Mouse (Mus musculus): Measurements from ENCODE around the gene Fkbpl. TPM values are rescaled to one million over a fixed set of nuclear protein-coding genes. Genes with fewer than 3 reads are reported as not detected.
A peak's percentile ranks its signal among the peaks of the same experiment; 100 is the strongest.

Gene Fkbpl
- polyA plus RNA-seq, 1 experiment from 2014 or later: 16.6 TPM

GRCm38 (mm10) chr17:34640778-34641601 is 3.6 kb upstream of the Fkbpl start:
- peak overlapping the region; percentile 28 for H3K9ac ChIP-seq
- 15% methylated on average over 11 of the region's 11 CpGs for WGBS
- H3K4me2 ChIP-seq (replicated peaks): peak overlapping the region; percentile 9; the same call in 1 of the 2 replicates
- H3K4me1 ChIP-seq: peaks cover 28% of the 10 kb centered on the region
- no peaks in the 10 kb centered on the region for H3K27me3 ChIP-seq
- peak overlapping the region; percentile 90 for H3K27ac ChIP-seq
- 0 out of 2 replicates have a peak overlapping the region, but pooled peaks have one; percentile 5 for H3K4me3 ChIP-seq
- ATAC-seq (ENCODE audit: insufficient number of reproducible peaks, insufficient read depth, low FRiP score, low TSS enrichment): no peak
- H3K9me3 ChIP-seq: no peaks in the 10 kb centered on the region
- no peaks in the 10 kb centered on the region for H3K36me3 ChIP-seq

GRCm38 (mm10) chr17:34641945-34642344 is 2.6 kb upstream of the Fkbpl start:
- Histone ChIP-seq H3K4me3 (no peak overlapping the region), H3K9ac (no peak overlapping the region), H3K4me1 (peaks cover 29% of the 10 kb centered on the region), H3K36me3 (no peaks in the 10 kb centered on the region), H3K27ac (peak overlapping the region; percentile 90), H3K27me3 (no peaks in the 10 kb centered on the region), H3K4me2 (replicated peaks) (no peak overlapping the region), H3K9me3 (no peaks in the 10 kb centered on the region)
- no peak for ATAC-seq (ENCODE audit: insufficient number of reproducible peaks, insufficient read depth, low FRiP score, low TSS enrichment)
- 59% methylated on average over 3 of the region's 3 CpGs for WGBS

GRCm38 (mm10) chr17:34643379-34643778 is 1.2 kb upstream of the Fkbpl start:
- H3K4me3 ChIP-seq: no peak overlapping the region
- peaks cover 37% of the 10 kb centered on the region for H3K4me1 ChIP-seq
- H3K27me3 ChIP-seq: no peaks in the 10 kb centered on the region
- ATAC-seq (ENCODE audit: insufficient number of reproducible peaks, insufficient read depth, low FRiP score, low TSS enrichment): no peak
- 89% methylated on average over 4 of the region's 4 CpGs for WGBS
- H3K27ac ChIP-seq: no peak overlapping the region
- H3K4me2 ChIP-seq (replicated peaks): no peak overlapping the region
- no peaks in the 10 kb centered on the region for H3K36me3 ChIP-seq
- H3K9me3 ChIP-seq: no peaks in the 10 kb centered on the region
- H3K9ac ChIP-seq: no peak overlapping the region

GRCm38 (mm10) chr17:34643944-34644343 is 620 bp upstream of the Fkbpl start:
- Histone ChIP-seq H3K36me3 (peaks cover 1% of the 10 kb centered on the region; the same call in 1 of the 2 replicates), H3K9me3 (no peaks in the 10 kb centered on the region), H3K4me1 (peaks cover 41% of the 10 kb centered on the region), H3K4me3 (no peak overlapping the region), H3K27ac (0 out of 2 replicates have a peak overlapping the region, but pooled peaks have one; percentile 2), H3K9ac (no peak overlapping the region), H3K4me2 (replicated peaks) (no peak overlapping the region), H3K27me3 (no peaks in the 10 kb centered on the region)
- no peak for ATAC-seq (ENCODE audit: insufficient number of reproducible peaks, insufficient read depth, low FRiP score, low TSS enrichment)
- 80% methylated on average over 10 of the region's 10 CpGs for WGBS

- Histone ChIP-seq H3K4me2 (replicated peaks) (peak overlapping the region; percentile 76), H3K36me3 (peaks cover 15% of the 10 kb centered on the region), H3K9ac (peak overlapping the region; percentile 75), H3K9me3 (no peaks in the 10 kb centered on the region), H3K27ac (peak overlapping the region; percentile 63; the same call in 1 of the 2 replicates), H3K27me3 (no peaks in the 10 kb centered on the region), H3K4me3 (peak overlapping the region; percentile 67), H3K4me1 (peaks cover 40% of the 10 kb centered on the region)
- 45% methylated on average over 10 of the region's 10 CpGs for WGBS
- no peak for ATAC-seq (ENCODE audit: insufficient number of reproducible peaks, insufficient read depth, low FRiP score, low TSS enrichment)
Observed at GRCm38 (mm10) chr17:34645256-34645829, 779 bp downstream of the Fkbpl start.

GRCm38 (mm10) chr17:34645831-34646511 is 1.4 kb downstream of the Fkbpl start:
- peaks cover 34% of the 10 kb centered on the region for H3K4me1 ChIP-seq
- ATAC-seq (ENCODE audit: insufficient number of reproducible peaks, insufficient read depth, low FRiP score, low TSS enrichment): no peak
- peak overlapping the region; percentile 76 for H3K4me2 ChIP-seq (replicated peaks)
- H3K9ac ChIP-seq: no peak overlapping the region; the same call in 1 of the 2 replicates
- H3K27ac ChIP-seq: no peak overlapping the region
- H3K27me3 ChIP-seq: no peaks in the 10 kb centered on the region
- peak overlapping the region; percentile 67; the same call in 1 of the 2 replicates for H3K4me3 ChIP-seq
- 89% methylated on average over 30 of the region's 30 CpGs for WGBS
- peaks cover 21% of the 10 kb centered on the region for H3K36me3 ChIP-seq
- H3K9me3 ChIP-seq: no peaks in the 10 kb centered on the region

- no peaks in the 10 kb centered on the region for H3K9me3 ChIP-seq
- peak; percentile 95 for ATAC-seq (ENCODE audit: insufficient number of reproducible peaks, insufficient read depth, low FRiP score, low TSS enrichment)
- H3K9ac ChIP-seq: peak within 1 kb of the TSS; percentile 91
- no peaks in the 10 kb centered on the region for H3K27me3 ChIP-seq
- H3K4me1 ChIP-seq: peaks cover 26% of the 10 kb centered on the region
- H3K4me3 ChIP-seq: peak within 1 kb of the TSS; percentile 98
- H3K27ac ChIP-seq: peak within 1 kb of the TSS; percentile 79
- H3K4me2 ChIP-seq (replicated peaks): peak within 1 kb of the TSS; percentile 90
- peaks cover 33% of the 10 kb centered on the region for H3K36me3 ChIP-seq
- WGBS: 1% methylated on average over 65 of the region's 66 CpGs
Observed at GRCm38 (mm10) chr17:34646906-34647787, 2.6 kb downstream of the Fkbpl start, which contains the start of gene Atf6b. TSS of gene Atf6b (plus strand) at chr17:34647146.

GRCm38 (mm10) chr17:34648141-34648890 is 3.8 kb downstream of the Fkbpl start:
- peaks cover 44% of the 10 kb centered on the region for H3K36me3 ChIP-seq
- H3K4me1 ChIP-seq: peaks cover 26% of the 10 kb centered on the region
- ATAC-seq (ENCODE audit: insufficient number of reproducible peaks, insufficient read depth, low FRiP score, low TSS enrichment): no peak
- no peaks in the 10 kb centered on the region for H3K9me3 ChIP-seq
- H3K9ac ChIP-seq: peak overlapping the region; percentile 91
- no peaks in the 10 kb centered on the region for H3K27me3 ChIP-seq
- H3K4me3 ChIP-seq: peak overlapping the region; percentile 98
- 76% methylated on average over 16 of the region's 16 CpGs for WGBS
- H3K4me2 ChIP-seq (replicated peaks): peak overlapping the region; percentile 90
- H3K27ac ChIP-seq: no peak overlapping the region

GRCm38 (mm10) chr17:34649106-34649864 is 4.7 kb downstream of the Fkbpl start:
- Histone ChIP-seq H3K36me3 (peaks cover 51% of the 10 kb centered on the region), H3K4me1 (peaks cover 25% of the 10 kb centered on the region), H3K9ac (no peak overlapping the region), H3K9me3 (no peaks in the 10 kb centered on the region), H3K27me3 (no peaks in the 10 kb centered on the region), H3K4me2 (replicated peaks) (no peak overlapping the region), H3K4me3 (no peak overlapping the region), H3K27ac (no peak overlapping the region)
- no peak for ATAC-seq (ENCODE audit: insufficient number of reproducible peaks, insufficient read depth, low FRiP score, low TSS enrichment)
- WGBS: 84% methylated on average over 18 of the region's 18 CpGs

GRCm38 (mm10) chr17:34650781-34651180 is 6.2 kb downstream of the Fkbpl start:
- WGBS: 92% methylated on average over 14 of the region's 14 CpGs
- Histone ChIP-seq H3K36me3 (peaks cover 55% of the 10 kb centered on the region), H3K9ac (no peak overlapping the region; the same call in 1 of the 2 replicates), H3K9me3 (no peaks in the 10 kb centered on the region), H3K4me2 (replicated peaks) (no peak overlapping the region), H3K4me3 (no peak overlapping the region), H3K27ac (no peak overlapping the region), H3K27me3 (no peaks in the 10 kb centered on the region), H3K4me1 (peaks cover 15% of the 10 kb centered on the region)
- no peak for ATAC-seq (ENCODE audit: insufficient number of reproducible peaks, insufficient read depth, low FRiP score, low TSS enrichment)
